Mouse (Mus musculus) 3T3-L1 (cell line): Measurements from ENCODE around the gene Klhl26.

Experiments
- DNase-seq: peaks from one replicate; pipeline ENCODE4 v3.0.0-alpha.2; 2015; ENCODE audit warnings: low read depth, low spot score

Klhl26 gene

GRCm38 (mm10) chr8:70414310-70414946 is 62.3 kb downstream of the Klhl26 start:
- no peak for DNase-seq

- DNase-seq = no peak
Observed at GRCm38 (mm10) chr8:70410281-70410680, 66.5 kb downstream of the Klhl26 start.

GRCm38 (mm10) chr8:70409455-70409871 is 67.3 kb downstream of the Klhl26 start:
- no peak for DNase-seq

GRCm38 (mm10) chr8:70409019-70409418 is 67.7 kb downstream of the Klhl26 start:
- DNase-seq = no peak

GRCm38 (mm10) chr8:70408301-70408700 is 68.5 kb downstream of the Klhl26 start:
- no peak for DNase-seq

- DNase-seq = no peak
Observed at GRCm38 (mm10) chr8:70406427-70407069, 70.2 kb downstream of the Klhl26 start.

GRCm38 (mm10) chr8:70405189-70405588 is 71.6 kb downstream of the Klhl26 start:
- DNase-seq = no peak

GRCm38 (mm10) chr8:70404212-70404611 is 72.6 kb downstream of the Klhl26 start:
- no peak for DNase-seq
